Mouse (Mus musculus) spleen, adult 2 months (tissue): Measurements from ENCODE around the gene Stag1. TPM values are rescaled to one million over a fixed set of nuclear protein-coding genes. Genes with fewer than 3 reads are reported as not detected.
"Not testable (repeated sequence)": the region's sequence is repeated elsewhere in the genome, so short reads cannot be mapped to it uniquely, and the experiment has no call there.

ENCODE experiments used
- DNase-seq, 2 experiments: peaks; one replicate each; pipeline versions ENCODE4 v3.0.0 to v3.0.0-alpha.2; 2012 to 2021; ENCODE audit warnings: low spot score in 2 of 2, low read depth in 1 of 2
- H3K27ac ChIP-seq: fragments of 200-500 bp; 2 replicates; pipeline ENCODE4 v1.5.1; 2012; ENCODE audit warnings: low read length, inconsistent platforms; ENCODE audit not compliant: insufficient read depth
- H3K27me3 ChIP-seq: fragments of 200-500 bp; 2 replicates; pipeline ENCODE4 v1.6.1; 2012; ENCODE audit warnings: mild to moderate bottlenecking, moderate library complexity, low read length, inconsistent platforms; ENCODE audit not compliant: control insufficient read depth, insufficient read depth
- H3K36me3 ChIP-seq: fragments of 200-500 bp; 2 replicates; pipeline ENCODE4 v1.6.1; 2012; ENCODE audit warnings: mild to moderate bottlenecking, low read length, inconsistent platforms; ENCODE audit not compliant: control insufficient read depth, insufficient read depth
- H3K4me1 ChIP-seq: fragments of 200-500 bp; 2 replicates; pipeline ENCODE4 v1.6.1; 2011; ENCODE audit warnings: inconsistent platforms; ENCODE audit not compliant: control insufficient read depth, insufficient read depth, insufficient read length
- H3K4me3 ChIP-seq: fragments of 200-500 bp; 2 replicates; pipeline ENCODE4 v1.5.1; 2011; ENCODE audit warnings: mild to moderate bottlenecking, inconsistent platforms; ENCODE audit not compliant: insufficient read depth, insufficient read length; ENCODE audit errors: extremely low read depth
- CTCF ChIP-seq: fragments of 200-500 bp; IDR thresholded peaks from 2 replicates; pipeline ENCODE4 v1.5.1; 2011; ENCODE audit warnings: mild to moderate bottlenecking, inconsistent platforms; ENCODE audit not compliant: insufficient read depth, insufficient read length, insufficient replicate concordance; ENCODE audit errors: extremely low read depth
- POLR2A ChIP-seq: fragments of 200-500 bp; IDR thresholded peaks from 2 replicates; pipeline ENCODE4 v1.6.1; 2011; ENCODE audit warnings: low read depth, low read length, inconsistent platforms
- WGBS: fragments of 180-500 bp; shearing (Covaris S2); methylation state at CpG from one replicate; pipeline ENCODE4 v1.1.7; 2018; 5-methylcytosine and 5-hydroxymethylcytosine counted together
- polyA plus RNA-seq: library from polyadenylated mRNA; depleted of rRNA; stranded (reverse); fragments of >200 nt; gene quantifications from 2 replicates; pipeline ENCODE4 v1.2.3, GENCODE M21; 2012

Stag1 gene
- polyA plus RNA-seq, 1 experiment: 2.5 TPM

- Histone ChIP-seq H3K4me3 (no peak overlapping the region), H3K4me1 (peaks cover 2% of the 10 kb centered on the region; the same call in 1 of the 2 replicates), H3K27ac (no peak overlapping the region), H3K27me3 (no peaks in the 10 kb centered on the region; the same call in 1 of the 2 replicates), H3K36me3 (no peaks in the 10 kb centered on the region)
- 83% methylated on average over 2 of the region's 2 CpGs for WGBS
- no peak for DNase-seq
- TF ChIP-seq CTCF: no peak
Measured at GRCm38 (mm10) chr9:100711665-100712064, 114.1 kb downstream of the Stag1 start.

GRCm38 (mm10) chr9:100724832-100725231, 127.2 kb downstream of the Stag1 start:
- H3K4me3 ChIP-seq, H3K36me3 ChIP-seq, DNase-seq, H3K4me1 ChIP-seq, H3K27me3 ChIP-seq, H3K27ac ChIP-seq: not testable (repeated sequence)
- 90% methylated on average over 2 of the region's 2 CpGs for WGBS

GRCm38 (mm10) chr9:100731839-100732238, 134.2 kb downstream of the Stag1 start:
- Histone ChIP-seq H3K27ac (no peak overlapping the region), H3K4me1 (no peaks in the 10 kb centered on the region), H3K27me3 (no peaks in the 10 kb centered on the region), H3K36me3 (no peaks in the 10 kb centered on the region), H3K4me3 (no peak overlapping the region)
- TF ChIP-seq POLR2A (no peak), CTCF (no peak)
- DNase-seq: no peak
- WGBS: 98% methylated on average over 1 of the region's 1 CpGs

GRCm38 (mm10) chr9:100733907-100734440, 136.4 kb downstream of the Stag1 start:
- Histone ChIP-seq H3K4me3 (no peak overlapping the region), H3K27ac (no peak overlapping the region), H3K4me1 (no peaks in the 10 kb centered on the region), H3K36me3 (no peaks in the 10 kb centered on the region; the same call in 1 of the 2 replicates), H3K27me3 (no peaks in the 10 kb centered on the region)
- TF ChIP-seq CTCF: no peak
- TF ChIP-seq POLR2A: no peak
- no peak for DNase-seq
- 72% methylated on average over 6 of the region's 6 CpGs for WGBS

- DNase-seq: no peak
- no peaks in the 10 kb centered on the region for H3K4me1 ChIP-seq
- H3K27me3 ChIP-seq: no peaks in the 10 kb centered on the region
- no peak overlapping the region for H3K27ac ChIP-seq
- H3K4me3 ChIP-seq: no peak overlapping the region
- WGBS: 78% methylated on average over 4 of the region's 4 CpGs
- peaks cover 1% of the 10 kb centered on the region; the same call in 1 of the 2 replicates for H3K36me3 ChIP-seq
- TF ChIP-seq POLR2A (no peak), CTCF (no peak)
Measured at GRCm38 (mm10) chr9:100735993-100736645, 138.5 kb downstream of the Stag1 start.

GRCm38 (mm10) chr9:100736646-100737031, 139.0 kb downstream of the Stag1 start:
- H3K27ac ChIP-seq: no peak overlapping the region
- H3K4me3 ChIP-seq: no peak overlapping the region
- H3K27me3 ChIP-seq: no peaks in the 10 kb centered on the region
- H3K4me1 ChIP-seq: no peaks in the 10 kb centered on the region
- no peak for DNase-seq
- peaks cover 1% of the 10 kb centered on the region; the same call in 1 of the 2 replicates for H3K36me3 ChIP-seq
- TF ChIP-seq POLR2A: no peak
- TF ChIP-seq CTCF: no peak

GRCm38 (mm10) chr9:100777238-100777637, 179.6 kb downstream of the Stag1 start:
- not testable (repeated sequence) for H3K4me3 ChIP-seq, H3K27me3 ChIP-seq, H3K36me3 ChIP-seq, H3K27ac ChIP-seq, H3K4me1 ChIP-seq, DNase-seq
- 90% methylated on average over 2 of the region's 2 CpGs for WGBS
